Mouse (Mus musculus) lung, postnatal 0 days (tissue): ENCODE measurements at regions not wholly inside any gene's neighbourhood (a gene's known extent, or its start where the extent isn't known, plus 50 kb on each side); places are given as distances from the start of the nearest gene placed in this dataset.

Source experiments
- CTCF ChIP-seq: IDR thresholded peaks from 2 replicates; pipeline ENCODE4 v1.5.1; 2016; ENCODE audit warnings: antibody characterized with exemption, mild to moderate bottlenecking
- EP300 ChIP-seq: IDR thresholded peaks from 2 replicates; pipeline ENCODE4 v1.6.1; 2016; ENCODE audit warnings: antibody characterized with exemption, mild to moderate bottlenecking, control low read depth

GRCm38 (mm10) chr7:51268743-51269142 lies 242.1 kb upstream of the Ano5 start:
- TF ChIP-seq CTCF, result no peak
- no peak for TF ChIP-seq EP300
